Mouse (Mus musculus) heart, postnatal 4 days (tissue): ENCODE measurements around the gene Ano2. TPM values are rescaled to one million over a fixed set of nuclear protein-coding genes. Genes with fewer than 3 reads are reported as not detected.

Experiments used
- DNase-seq: peaks from one replicate; pipeline ENCODE4 v3.0.0; 2021
- total RNA-seq, 2 experiments: library from RNA; stranded (reverse); gene quantifications; 2 replicates each; pipeline ENCODE4 v1.2.3; 2021

Ano2 gene
- total RNA-seq, result under 1 TPM in 1 of 2 experiments, not detected in 1; 0.29 TPM

DNA sequence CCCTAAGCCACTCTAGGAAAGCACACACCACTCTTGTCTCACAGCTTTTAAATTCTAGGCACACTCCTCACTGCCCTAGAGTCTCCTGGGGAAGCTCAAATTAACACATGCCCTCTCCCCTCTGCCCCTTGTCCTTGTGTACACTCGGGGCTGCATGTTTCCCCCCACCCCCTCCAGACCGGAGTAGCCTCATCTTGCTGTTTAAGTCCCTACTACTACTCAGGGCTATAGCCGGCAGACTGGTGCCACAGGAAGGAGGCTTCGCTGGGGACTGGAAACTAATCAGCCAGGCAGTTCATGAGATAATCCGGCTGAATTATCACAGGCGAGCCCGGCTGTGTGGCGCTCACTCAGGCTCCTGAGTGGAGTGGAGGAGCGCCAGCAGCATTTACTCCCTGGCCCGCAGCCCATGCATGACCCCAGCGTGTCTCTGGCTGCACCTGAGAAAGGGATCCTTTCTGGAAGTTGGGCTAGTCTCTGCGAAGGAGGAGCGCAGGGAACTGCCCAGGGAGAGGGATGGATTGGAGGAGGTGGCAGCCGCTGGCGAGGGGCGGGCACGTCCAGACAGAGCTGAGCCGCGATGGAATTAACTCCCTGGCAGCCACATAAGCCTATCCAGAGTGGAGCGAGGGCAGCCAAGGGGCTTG lies at the start of gene Ano2:
Gene Ano2 (plus strand): TSS at position 363 of the 647 bp plus-strand sequence.
- DNase-seq, result no peak

DNA sequence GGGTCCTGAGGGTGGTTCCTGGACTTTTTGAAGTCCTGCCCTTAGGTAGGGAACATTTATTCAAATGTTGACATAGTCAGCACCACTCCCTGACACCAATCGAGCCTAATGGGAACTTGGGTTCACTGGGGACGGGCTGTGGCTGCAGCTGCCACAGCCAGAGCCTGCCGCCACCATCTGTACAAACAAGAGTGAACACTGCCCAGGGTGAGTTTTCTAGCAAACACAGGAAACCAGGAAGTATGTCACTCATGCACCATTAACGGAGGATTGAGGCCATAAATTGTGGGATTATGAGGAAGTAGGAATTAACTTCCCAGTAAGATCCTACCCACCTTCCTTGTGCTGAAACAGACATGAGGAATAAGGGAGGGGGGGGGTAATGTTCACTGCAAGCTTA lies 49.7 kb upstream of the Ano2 start:
- no peak for DNase-seq

DNA sequence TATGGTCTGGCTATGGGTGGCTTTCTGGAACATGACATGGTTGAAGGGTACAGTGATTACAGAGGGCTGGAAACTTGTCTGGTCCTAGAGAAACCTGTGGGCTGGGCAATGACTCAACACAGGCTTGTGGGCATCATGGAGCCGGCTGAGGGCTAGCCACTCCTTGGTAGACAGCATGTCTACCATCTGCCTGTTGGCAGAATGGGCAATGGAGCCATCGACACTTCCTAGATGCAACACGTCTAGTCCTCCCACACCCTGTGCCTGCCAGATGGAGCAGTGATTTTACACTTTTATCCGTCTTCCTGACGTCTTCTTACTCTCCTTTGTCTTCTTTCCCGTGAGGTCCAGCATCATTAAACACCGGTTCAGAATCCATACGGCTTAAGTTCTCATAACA lies 49.1 kb upstream of the Ano2 start:
- no peak for DNase-seq

DNA sequence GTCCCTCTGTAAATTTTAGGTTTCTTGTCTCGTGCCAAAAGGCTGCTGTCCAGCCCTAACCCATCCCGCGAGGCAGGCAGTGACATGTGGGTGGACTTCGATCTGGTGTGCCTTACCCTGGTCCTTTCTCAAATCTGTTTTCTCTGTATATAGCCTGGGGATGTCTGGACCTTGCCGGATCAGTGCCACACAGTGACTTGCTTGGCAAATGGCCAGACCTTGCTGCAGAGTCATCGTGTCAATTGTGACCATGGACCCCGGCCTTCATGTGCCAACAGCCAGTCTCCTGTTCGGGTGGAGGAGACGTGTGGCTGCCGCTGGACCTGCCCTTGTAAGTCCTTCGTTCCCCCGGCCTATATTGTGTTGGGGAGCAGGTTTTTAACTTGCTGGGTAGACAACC lies 41.3 kb upstream of the Ano2 start:
- no peak for DNase-seq

DNA sequence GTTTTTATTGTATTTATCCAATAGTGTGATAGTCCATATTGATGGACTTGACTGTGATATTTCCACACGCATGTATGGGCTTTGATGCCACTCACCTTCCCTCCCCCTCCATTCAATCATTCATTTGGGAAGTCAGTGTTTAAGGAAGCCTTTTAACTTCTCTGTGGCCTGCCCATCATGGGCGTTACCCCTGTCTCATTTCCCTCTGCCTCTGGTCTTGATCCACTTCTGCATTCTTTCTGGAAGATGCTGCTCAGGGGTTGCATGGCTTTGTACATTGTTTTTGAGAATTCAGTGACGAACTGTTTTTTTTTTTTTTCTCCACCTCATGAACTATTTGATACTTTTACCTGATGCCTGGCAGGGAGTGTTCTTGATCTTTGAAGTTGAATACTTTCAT lies 38.9 kb upstream of the Ano2 start:
- DNase-seq, result no peak

DNA sequence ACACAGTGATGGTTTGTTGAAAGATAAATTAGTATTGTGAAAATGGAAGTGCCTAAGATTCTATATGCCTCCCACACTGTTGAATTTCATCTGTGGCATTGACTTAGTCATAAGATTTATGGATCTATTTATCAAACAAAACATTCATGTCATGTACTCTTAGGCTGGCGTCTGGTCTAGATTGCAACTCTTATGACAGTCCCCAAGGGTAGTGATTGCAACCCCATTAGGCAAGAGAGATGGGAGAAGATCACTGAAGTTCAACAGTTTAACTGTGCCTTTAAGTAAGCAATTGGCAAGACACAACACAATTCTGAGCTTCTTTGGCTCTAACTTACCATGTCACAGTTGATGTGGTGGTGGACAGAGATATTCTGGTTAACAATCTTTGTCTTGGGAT lies 36.8 kb upstream of the Ano2 start:
- no peak for DNase-seq

DNA sequence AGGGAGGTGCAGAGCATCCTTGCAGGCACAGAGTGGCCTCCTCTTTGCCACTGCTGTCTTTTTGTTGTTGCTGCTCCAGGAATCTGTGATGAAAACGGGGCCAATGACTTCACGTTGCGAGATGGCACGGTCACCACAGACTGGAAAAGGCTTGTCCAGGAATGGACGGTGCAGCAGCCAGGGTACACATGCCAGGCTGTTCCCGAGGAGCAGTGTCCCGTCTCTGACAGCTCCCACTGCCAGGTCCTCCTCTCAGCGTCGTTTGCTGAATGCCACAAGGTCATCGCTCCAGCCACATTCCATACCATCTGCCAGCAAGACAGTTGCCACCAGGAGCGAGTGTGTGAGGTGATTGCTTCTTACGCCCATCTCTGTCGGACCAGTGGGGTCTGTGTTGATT lies 33.3 kb upstream of the Ano2 start:
- DNase-seq, result no peak

DNA sequence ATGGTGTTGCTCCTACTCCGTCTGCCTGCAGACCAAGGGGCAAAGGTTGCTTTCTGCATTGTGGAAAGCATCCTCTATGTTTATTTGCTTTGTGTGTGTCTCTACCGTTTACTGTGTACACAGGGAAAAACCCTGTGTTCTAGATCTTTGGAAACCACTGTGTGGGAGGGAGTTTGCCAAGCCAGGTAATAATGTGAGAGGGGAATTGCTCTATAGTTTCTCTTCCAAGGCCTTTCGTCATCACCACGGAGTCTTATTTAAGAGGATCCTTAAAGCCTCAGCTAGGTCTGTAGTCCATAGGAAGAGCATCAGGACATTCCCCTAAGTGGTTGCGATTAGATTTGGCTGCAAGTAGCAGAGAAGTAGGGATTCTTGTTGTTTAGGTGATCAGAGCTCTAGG lies 32.3 kb upstream of the Ano2 start:
- DNase-seq, result no peak

DNA sequence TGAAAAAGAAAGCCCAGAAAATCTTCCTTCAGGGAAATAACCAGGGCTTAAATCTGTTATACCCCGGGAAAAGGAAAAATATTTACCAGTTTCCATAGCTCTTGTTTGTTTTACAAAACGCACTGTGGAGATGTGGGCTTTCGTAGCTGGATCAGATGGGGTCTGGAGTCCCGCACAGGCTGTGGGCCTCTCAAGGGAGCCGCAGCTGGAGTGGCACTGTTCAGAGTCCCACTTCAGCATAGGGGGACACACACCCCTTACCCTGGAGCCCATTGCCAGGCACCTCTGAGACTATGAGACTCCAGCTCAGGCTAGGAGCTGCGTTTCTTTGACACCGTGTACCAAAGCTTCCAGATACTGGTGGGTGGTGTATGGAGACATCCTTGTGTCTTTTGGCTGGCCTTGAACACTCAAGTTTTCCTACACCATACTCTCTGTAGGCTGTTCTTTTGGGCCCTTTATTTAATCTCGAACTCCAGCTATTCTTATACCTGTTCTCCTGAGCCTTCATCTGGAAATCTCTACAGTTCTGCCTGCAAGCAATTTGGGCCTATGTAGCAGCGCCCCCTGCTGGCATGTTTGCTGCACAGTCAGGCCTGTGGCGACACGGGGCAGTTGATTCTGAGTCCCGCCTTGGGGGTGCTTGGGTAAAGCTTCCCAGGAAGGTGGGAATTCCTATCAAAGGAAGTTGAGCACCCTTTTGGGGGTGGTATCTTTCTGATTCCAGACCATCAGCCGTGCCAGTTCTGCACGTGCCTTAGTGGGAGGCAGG lies 28.9 kb upstream of the Ano2 start:
- peak; percentile 85 for DNase-seq

DNA sequence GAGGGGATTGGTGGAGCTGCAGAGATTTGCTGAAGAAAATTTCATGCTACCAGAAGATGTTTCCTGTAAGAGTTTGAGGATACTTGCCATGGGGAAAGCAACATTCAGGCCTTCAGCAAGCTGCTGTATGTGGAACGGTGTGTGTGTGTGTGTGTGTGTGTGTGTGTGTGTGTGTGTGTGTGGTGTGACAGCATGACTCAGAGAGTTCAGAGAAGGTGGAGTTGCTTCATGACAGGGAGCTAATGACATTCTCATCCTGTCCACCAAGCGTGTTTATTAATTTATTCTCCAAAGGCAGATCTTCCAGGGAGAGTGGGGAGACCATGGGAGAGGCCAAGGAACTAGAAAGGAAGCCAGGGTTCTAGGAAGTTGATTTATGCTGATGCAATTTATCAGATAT lies 26.3 kb upstream of the Ano2 start:
- no peak for DNase-seq

DNA sequence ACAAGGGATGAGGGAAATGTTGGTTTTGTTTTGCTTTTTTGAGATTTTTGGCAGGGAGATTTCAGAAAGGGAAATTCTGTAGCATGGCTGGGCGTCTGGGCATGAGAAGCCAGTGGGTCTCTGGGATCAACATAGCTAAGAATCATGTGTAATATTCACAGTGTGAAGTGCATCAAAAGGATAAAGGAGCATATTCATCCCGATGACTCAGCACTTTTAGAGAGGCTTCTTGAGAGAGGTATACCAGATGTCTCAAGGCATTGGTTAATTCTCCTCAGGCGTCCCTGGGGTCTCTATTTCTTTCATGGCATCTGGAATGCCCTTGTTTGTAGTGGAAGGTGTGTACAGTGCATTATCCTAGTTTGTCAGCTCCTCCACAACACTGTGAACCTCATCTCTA lies 18.4 kb upstream of the Ano2 start:
- no peak for DNase-seq

DNA sequence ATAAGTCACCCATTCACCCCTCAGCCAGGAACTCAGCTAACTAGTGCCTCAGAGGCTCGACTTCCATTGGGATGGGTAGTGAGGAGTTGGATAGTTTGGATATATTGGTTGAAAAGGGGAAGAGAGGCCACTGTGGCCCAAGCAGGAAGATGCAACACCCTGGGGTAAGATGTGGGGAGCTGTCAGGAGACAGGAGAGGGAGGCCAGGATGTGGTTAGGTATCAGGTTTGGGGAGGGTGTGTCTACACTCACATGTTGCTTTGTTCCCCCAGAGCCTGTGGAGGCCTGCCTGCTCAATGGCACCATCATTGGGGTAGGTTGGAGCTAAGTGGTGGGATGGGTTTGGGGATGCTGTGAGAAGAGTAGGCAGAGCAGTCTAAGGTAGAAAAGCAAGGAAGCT lies 11.7 kb upstream of the Ano2 start:
- no peak for DNase-seq

DNA sequence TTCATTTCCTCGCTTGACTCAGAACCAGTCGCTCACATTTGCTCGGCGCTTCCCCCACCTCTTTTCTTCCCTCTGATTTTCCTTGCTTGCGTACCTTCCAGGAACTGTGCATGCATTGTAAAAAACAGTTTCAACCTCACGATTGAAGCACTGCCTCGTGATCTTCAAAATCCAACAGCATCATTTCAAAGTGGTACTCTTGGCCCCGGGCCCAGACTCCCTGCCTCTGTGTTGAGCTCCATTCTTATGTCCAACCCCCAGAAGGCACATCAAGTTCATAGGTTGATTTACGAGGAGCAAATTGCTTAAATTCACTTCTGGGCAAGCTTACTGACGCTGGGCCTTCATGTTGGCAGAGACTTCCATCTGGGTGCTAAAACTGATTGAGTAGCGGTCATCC lies 9.6 kb upstream of the Ano2 start:
- no peak for DNase-seq

DNA sequence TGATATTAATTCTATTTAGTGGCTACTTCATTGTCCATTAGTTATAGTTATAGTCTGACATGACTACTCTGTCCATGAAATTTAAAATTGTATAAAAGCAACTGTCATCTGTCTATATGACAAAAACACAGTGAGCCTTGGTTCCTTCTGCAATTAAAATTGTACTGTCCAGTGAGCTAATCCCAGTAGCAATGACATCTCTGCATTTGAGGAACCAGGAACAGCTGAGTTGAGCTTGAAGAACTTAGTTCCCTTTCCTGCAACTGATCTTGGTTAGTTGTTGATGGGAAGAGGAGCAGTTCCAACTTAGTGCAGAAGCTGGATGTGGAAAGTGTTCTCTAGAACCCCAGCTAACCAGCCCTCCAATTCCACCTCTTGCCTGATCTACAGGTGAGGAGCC lies 4.8 kb upstream of the Ano2 start:
- no peak for DNase-seq

DNA sequence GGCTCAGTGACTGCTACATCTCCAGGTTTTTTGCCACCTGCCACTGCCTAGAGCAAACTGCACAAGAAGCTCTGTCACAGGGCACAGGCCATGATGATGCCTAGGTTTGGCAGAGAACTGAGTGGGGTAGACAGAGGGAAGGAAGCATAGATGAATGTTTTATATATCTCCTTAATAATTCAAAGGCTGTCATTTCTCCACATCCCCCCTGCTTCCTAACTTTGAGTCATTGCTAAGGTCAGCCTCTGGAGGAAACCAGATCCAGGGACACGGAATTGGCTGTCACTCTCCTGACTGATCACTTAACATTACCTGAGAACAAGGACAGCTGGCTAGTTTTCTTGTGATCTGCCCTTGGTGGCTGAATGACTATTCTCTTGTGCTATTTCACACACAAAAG lies 2.2 kb upstream of the Ano2 start:
- DNase-seq, result no peak

DNA sequence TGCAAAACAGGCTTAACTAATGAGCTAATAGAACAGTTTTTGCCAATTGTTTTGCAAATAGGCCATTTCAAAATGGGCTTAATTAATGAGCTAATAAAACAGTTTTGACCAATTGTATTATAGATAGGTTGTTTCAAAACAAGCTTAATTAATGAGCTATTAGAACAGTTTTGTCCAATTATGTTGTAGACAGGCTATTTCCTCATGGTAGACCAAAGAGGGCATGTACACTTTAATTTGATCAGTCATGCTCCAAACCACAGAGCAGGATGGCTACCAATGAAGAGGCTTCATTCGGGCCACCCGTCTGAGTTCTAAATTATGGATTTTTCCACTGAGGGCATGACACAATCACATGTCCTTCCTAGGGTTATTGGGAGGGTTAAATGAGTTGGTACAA lies 10.9 kb downstream of the Ano2 start:
- no peak for DNase-seq

DNA sequence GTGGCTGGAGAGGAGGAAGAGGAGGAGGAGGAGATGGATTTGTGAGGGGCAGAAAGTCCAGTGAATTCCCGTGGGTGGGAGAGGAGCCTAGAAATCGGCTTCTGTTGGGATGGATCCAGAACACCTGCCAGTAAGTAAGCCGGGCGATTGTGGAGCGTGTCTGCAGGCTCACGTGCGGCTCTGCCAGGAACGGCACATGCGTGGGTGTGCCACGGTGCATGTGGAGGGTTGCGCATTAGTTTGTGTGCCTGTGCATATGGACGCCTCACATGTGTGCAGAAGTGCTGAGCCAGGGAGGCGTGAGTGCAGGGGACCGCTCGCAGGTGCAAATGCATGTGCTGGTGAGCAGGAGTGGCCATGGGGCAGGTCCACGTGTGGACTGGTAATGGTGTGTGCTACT lies 21.0 kb downstream of the Ano2 start:
- DNase-seq, result no peak

DNA sequence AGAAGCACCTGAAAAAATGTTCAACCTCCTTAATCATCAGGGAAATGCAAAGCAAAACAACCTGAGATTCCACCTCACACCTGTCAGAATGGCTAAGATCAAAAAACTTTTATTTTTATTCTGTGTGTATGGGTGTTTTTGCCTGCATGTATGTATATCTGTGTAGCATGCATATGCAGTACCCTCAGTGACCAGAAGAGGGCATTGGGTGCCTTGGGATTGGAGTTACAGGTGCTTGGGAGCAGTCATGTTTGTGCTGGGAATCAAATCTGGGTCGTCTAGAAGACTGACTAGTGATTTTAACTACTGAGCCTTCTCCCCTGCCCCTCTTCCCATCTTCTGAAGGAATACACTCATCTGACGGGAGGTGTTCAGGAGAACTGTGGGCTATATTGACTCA lies 36.2 kb downstream of the Ano2 start:
- no peak for DNase-seq

DNA sequence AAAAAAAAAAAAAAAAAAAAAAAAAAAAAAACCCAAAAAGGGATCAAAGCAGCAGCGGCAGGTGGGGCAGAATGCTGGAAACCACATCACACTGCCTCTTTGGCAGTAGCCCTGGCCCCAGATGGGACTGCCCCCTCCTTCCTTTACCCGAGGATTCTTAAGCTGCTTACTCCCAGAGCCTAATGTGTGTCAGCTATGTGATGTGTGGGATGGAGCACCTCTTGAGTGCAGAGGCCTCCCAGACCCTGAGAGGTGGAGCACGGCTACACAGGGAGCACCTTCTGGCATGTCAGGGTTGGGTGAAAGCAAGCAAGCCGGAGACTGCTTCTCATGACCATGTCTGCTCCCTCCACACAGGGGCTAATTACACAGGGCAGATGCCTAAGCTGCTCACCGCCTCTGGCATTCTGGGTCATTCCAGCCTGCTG lies 37.3 kb downstream of the Ano2 start:
- DNase-seq, result no peak

DNA sequence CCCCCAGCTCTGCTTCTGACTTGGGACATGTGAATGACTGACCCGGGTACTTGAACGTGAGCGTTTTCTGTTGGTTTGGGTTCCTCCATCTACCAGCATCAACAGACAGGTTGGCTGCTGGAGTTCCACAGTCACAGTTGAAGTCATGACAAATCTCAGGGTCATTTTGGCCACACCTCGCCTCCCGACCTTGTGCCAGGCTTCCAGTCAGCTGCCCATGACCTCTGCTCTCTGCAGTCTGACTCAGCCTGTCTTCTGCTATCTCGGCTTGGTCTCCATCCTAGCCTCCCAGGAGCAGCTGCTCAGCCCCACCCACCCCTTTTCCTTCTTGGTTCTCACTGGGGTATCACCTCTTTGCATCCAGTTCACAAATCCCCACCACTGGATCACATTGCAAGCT lies 39.3 kb downstream of the Ano2 start:
- DNase-seq, result no peak

DNA sequence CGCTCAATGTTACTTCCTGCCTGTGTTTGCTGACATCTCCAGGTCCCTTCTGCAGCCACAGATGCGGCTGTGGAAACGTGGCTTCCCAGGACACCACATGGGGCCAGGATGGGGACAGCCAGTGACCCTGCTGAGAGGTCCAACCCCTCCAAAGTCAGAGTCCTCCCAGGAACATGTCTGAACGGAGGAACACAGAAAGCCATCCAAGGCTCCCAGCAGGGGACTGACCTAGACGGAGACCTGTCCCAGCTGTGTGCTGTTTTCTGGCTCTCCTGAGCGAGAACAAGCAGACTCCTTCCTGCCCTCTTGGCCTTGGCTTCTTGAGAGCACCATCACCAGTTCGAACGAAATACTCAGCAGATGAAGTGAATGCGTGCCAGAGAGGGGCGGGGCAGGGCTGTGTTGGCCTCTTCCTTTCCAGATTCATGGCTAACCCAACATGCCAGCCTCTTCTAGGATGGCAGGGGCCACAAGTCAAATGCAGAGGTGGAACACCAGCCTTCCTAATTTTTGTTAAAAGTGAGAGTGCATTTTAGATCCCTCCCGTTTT lies 39.8 kb downstream of the Ano2 start:
- no peak for DNase-seq

DNA sequence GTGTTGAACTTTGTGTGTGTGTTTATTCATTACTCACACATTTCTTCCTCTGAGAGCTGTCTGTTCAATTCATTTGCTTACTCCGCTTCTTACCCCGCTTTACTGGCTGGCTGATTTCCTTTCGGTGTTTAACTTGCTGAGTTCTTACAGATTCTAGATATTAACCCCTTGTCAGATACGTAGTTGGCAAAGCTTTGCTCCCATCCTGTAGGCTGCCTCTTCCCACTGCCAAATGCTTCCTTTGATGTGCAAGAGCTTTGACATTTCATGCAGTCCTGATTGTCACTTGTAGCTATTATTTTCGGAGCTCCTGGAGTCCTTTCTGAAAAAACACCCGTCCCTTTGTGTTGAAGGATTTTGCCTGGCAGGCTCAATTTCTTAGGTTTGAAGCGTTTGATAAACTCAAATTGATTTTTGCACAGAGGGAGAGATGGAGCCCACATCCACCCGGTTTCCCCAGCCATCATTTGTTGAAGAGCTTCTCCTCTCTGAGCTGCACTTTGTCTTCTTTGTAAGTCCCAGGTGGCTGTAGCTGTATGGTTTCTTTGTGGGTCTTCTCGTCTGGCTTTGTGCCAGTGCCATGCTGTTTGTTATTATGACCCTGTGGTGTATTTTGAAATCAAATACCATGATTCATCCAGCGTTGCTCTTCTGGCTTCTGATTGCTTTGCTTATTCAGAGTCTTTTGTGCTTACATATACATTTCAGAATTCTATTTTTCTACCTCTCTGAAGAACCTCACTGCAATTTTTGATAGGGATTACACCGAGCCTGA lies 47.5 kb downstream of the Ano2 start:
- DNase-seq, result no peak
